Mouse (Mus musculus) ES-Bruce4 (cell line): ENCODE data around the gene Vasn.

ENCODE experiments used
- CTCF ChIP-seq: IDR thresholded peaks from one replicate; pipeline ENCODE4 v1.8.1; 2011; ENCODE audit warnings: low read depth, low read length
- EP300 ChIP-seq: IDR thresholded peaks from 2 replicates; pipeline ENCODE4 v1.6.1; 2011; ENCODE audit warnings: low read depth, low read length; ENCODE audit not compliant: insufficient read depth

- TF ChIP-seq CTCF, result no peak
- TF ChIP-seq EP300, result no peak
Measured at GRCm38 (mm10) chr16:4643670-4644419, 4.1 kb downstream of the Vasn start.
